16 mouse cellular contexts compared by ENCODE assay signal in the genomic region with DNA sequence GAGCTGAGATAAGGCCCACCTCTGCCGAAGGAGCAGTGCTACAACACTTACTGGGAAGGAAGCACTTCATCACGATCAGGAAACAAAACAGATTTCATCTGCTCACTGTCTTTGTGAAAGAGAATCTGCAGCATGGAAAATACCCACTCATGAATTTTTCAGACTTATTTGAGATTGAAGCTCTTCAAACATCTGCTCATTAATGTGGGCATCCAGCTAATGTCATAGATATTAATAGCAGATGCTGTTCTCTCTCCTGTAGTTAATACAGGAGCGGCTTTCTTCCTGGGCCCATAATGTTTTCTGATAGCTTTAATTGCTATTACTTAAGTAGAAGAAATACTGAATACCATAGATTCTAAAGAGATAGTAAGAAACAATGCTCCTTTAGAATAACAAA.
DNase-seq lines count a peak whose midpoint lies in the region; ATAC-seq lines count a peak whose summit lies in the region.
"Had no signal": no experiment of that assay in that cellular context is flagged by ENCODE, and none has a peak within 500 bp of the region (broad histone marks: within the 10 kb centered on the region; RNA-seq: fewer than 3 reads in every experiment).

No protein-coding gene starts in this region.

- H3K36me3 ChIP-seq in forebrain, embryonic 13.5 days (ENCODE audit: poor library complexity, severe bottlenecking), result no peaks in the 10 kb centered on the region
- H3K36me3 ChIP-seq in forebrain, embryonic 10.5 days (replicated peaks), result no peaks in the 10 kb centered on the region
- H3K36me3 ChIP-seq in midbrain, embryonic 14.5 days (ENCODE audit: control insufficient read depth, insufficient read depth, low read length), result no peaks in the 10 kb centered on the region
- H3K36me3 ChIP-seq: embryonic facial prominence, embryonic 10.5 days; G1E; lung, embryonic 15.5 days had no signal

- H3K4me3 ChIP-seq in forebrain, embryonic 13.5 days, result no peak overlapping the region
- H3K4me3 ChIP-seq in forebrain, embryonic 10.5 days, result no peak overlapping the region
- H3K4me3 ChIP-seq in midbrain, embryonic 14.5 days (replicated peaks; ENCODE audit: low read depth, low read length), result no peak overlapping the region
- H3K4me3 ChIP-seq: embryonic facial prominence, embryonic 10.5 days; heart, adult 2 months; lung, embryonic 15.5 days had no signal

- H3K9ac ChIP-seq in forebrain, embryonic 13.5 days, result no peak overlapping the region
- H3K9ac ChIP-seq in midbrain, embryonic 14.5 days (replicated peaks; ENCODE audit: low read length), result no peak overlapping the region
- H3K9ac ChIP-seq: liver, embryonic 14.5 days; lung, embryonic 15.5 days had no signal

- H3K9me3 ChIP-seq in forebrain, embryonic 13.5 days (replicated peaks), result no peaks in the 10 kb centered on the region
- no peaks in the 10 kb centered on the region for H3K9me3 ChIP-seq in forebrain, embryonic 10.5 days
- no peaks in the 10 kb centered on the region for H3K9me3 ChIP-seq in midbrain, embryonic 14.5 days (ENCODE audit: control insufficient read depth, low read length)
- H3K9me3 ChIP-seq: embryonic facial prominence, embryonic 10.5 days; lung, embryonic 15.5 days had no signal

- H3K4me2 ChIP-seq in forebrain, embryonic 13.5 days, result no peak overlapping the region
- no peak overlapping the region for H3K4me2 ChIP-seq in midbrain, embryonic 14.5 days (ENCODE audit: low read length)
- H3K4me2 ChIP-seq: lung, embryonic 15.5 days had no signal

- H3K27me3 ChIP-seq in forebrain, embryonic 13.5 days, result 0 out of 2 replicates have a peak, but pooled peaks cover 2% of the 10 kb centered on the region
- H3K27me3 ChIP-seq in forebrain, embryonic 10.5 days (ENCODE audit: poor library complexity, severe bottlenecking), result peaks cover 9% of the 10 kb centered on the region; the same call in 1 of the 2 replicates
- H3K27me3 ChIP-seq in midbrain, embryonic 14.5 days (ENCODE audit: control insufficient read depth, insufficient read depth, low read length), result no peaks in the 10 kb centered on the region
- H3K27me3 ChIP-seq: lung, embryonic 15.5 days had no signal

- peak; percentile 43 for ATAC-seq in forebrain, embryonic 13.5 days
- ATAC-seq in midbrain, embryonic 14.5 days (ENCODE audit: low FRiP score, low TSS enrichment), result no peak

- WGBS in forebrain, embryonic 13.5 days, result 49% methylated on average over 3 of the region's 3 CpGs
- WGBS in forebrain, embryonic 10.5 days, result 87% methylated on average over 3 of the region's 3 CpGs
- 63% methylated on average over 3 of the region's 3 CpGs for WGBS in midbrain, embryonic 14.5 days

- H3K27ac ChIP-seq in forebrain, embryonic 13.5 days, result peak overlapping the region; percentile 78
- H3K27ac ChIP-seq in forebrain, embryonic 10.5 days, result no peak overlapping the region
- peak overlapping the region; percentile 76 for H3K27ac ChIP-seq in midbrain, embryonic 14.5 days (replicated peaks; ENCODE audit: low read depth, low read length)
- H3K27ac ChIP-seq: embryonic facial prominence, embryonic 10.5 days; heart, adult 2 months; liver, embryonic 14.5 days; lung, embryonic 15.5 days had no signal

- DNase-seq in forebrain, embryonic 10.5 days (ENCODE audit: extremely low spot score, low spot score), result no peak
- peak; percentile 10 for DNase-seq in retina, embryonic 14.5 days (ENCODE audit: low spot score)
- no peak for DNase-seq in retina, postnatal 1 day
- DNase-seq in midbrain, embryonic 14.5 days, result peak; percentile 30
- no peak for DNase-seq in embryo, embryonic 10.5 days (ENCODE audit: low spot score)
- no peak for DNase-seq in frontal cortex, adult 2 months (ENCODE audit: extremely low spot score in 1 of 2, low spot score in 1 of 2)
- DNase-seq: adrenal gland, postnatal 25 days; cerebellum, adult 11-12 months; cerebellum, postnatal 25 days; gastrocnemius, postnatal 14 days had no signal

- peaks cover 43% of the 10 kb centered on the region for H3K4me1 ChIP-seq in forebrain, embryonic 13.5 days
- peaks cover 43% of the 10 kb centered on the region for H3K4me1 ChIP-seq in forebrain, embryonic 10.5 days
- peaks cover 23% of the 10 kb centered on the region for H3K4me1 ChIP-seq in midbrain, embryonic 14.5 days (ENCODE audit: control insufficient read depth, insufficient read depth, low read length)
- H3K4me1 ChIP-seq: lung, embryonic 15.5 days had no signal

Comparison
In these comparisons a context has a peak if more than half of its experiments do, and no peak if none do; other contexts are left out.
1. DNase-seq: peak in retina, embryonic 14.5 days (single experiment) and midbrain, embryonic 14.5 days (single experiment); none in forebrain, embryonic 10.5 days (single experiment), retina, postnatal 1 day (single experiment), embryo, embryonic 10.5 days (single experiment) and frontal cortex, adult 2 months (0 of 2).